8 mouse cellular contexts compared by ENCODE assay signal in the genomic region with DNA sequence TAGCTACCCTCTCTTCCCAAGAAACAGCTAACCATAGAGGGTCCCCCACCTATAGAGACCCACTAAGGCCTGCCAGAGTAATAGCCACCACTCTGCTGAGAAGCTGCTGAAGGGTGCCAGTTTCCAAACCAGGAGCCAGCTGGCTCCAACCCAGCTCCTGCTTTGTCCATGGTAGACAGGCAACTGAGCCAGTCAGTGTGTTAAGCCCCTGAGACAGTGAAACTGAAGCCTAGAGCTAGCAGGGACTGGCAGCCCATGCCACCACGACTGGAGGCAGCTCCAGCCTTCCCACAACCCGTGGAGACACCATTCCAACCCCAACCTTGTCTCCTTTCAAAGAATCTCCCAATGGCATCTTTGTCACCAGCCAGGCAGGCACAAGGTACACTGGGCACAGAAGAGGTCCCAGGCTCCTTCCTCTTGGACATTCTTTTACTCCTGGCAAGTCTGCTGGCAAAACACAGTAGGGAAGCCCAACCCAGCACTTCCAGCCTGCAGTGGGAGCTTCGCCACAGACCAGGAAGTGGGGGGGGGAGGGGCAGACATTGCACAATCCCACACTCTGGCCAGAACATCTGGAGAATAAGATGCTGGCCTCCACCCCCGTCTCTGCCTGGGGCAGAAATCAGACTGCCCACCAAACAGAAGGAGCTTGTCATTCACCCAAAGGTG. TPM values are rescaled to one million over a fixed set of nuclear protein-coding genes. Genes with fewer than 3 reads are reported as not detected.
DNase-seq lines count a peak whose midpoint lies in the region; ATAC-seq and TF ChIP-seq lines count a peak whose summit lies in the region.

No protein-coding gene starts in this region.

- ATAC-seq in hindbrain, embryonic 11.5 days (ENCODE audit: low FRiP score), result no peak
- 0 out of 2 replicates have a peak, but pooled peaks have one; percentile 23 for ATAC-seq in limb, embryonic 14.5 days (ENCODE audit: low FRiP score, low read depth)
- no peak for ATAC-seq in midbrain, embryonic 15.5 days (replicated peaks)

- TF ChIP-seq CTCF in MEL (IDR thresholded peaks at IDR 0.05 in 2 of 3, conservative IDR thresholded peaks at IDR 0.05 in 1 of 3; ENCODE audit: control insufficient read depth in 1 of 3, insufficient read depth in 1 of 3, low read depth in 2 of 3, low read length in 3 of 3, poor library complexity in 1 of 3, severe bottlenecking in 1 of 3), result no peak

- peaks cover 0 to 13% of the 10 kb centered on the region in 2 experiments; a peak in 2 of 4 replicates for H3K36me3 ChIP-seq in MEL (ENCODE audit: control insufficient read depth in 1 of 2, insufficient read depth in 2 of 2, low read length in 2 of 2)
- H3K36me3 ChIP-seq in hindbrain, embryonic 11.5 days (ENCODE audit: control insufficient read depth, insufficient read depth, low read length), result no peaks in the 10 kb centered on the region
- peaks cover 9% of the 10 kb centered on the region for H3K36me3 ChIP-seq in limb, embryonic 14.5 days (ENCODE audit: control insufficient read depth, insufficient read depth, low read length)
- no peaks in the 10 kb centered on the region for H3K36me3 ChIP-seq in midbrain, embryonic 15.5 days (replicated peaks)

- H3K4me1 ChIP-seq in MEL (ENCODE audit: control insufficient read depth in 1 of 2, insufficient read depth in 2 of 2, low read length in 2 of 2), result peaks cover 9 to 29% of the 10 kb centered on the region in 2 experiments
- H3K4me1 ChIP-seq in hindbrain, embryonic 11.5 days (replicated peaks; ENCODE audit: control insufficient read depth, insufficient read depth, low read length), result peaks cover 6% of the 10 kb centered on the region; the same call in 1 of the 2 replicates
- H3K4me1 ChIP-seq in limb, embryonic 14.5 days (ENCODE audit: control insufficient read depth, insufficient read depth, low read length), result peaks cover 53% of the 10 kb centered on the region
- H3K4me1 ChIP-seq in midbrain, embryonic 15.5 days, result peaks cover 40% of the 10 kb centered on the region

- TF ChIP-seq POLR2A in MEL (IDR thresholded peaks at IDR 0.05; ENCODE audit: control insufficient read depth in 1 of 2, insufficient read depth in 1 of 2, low read depth in 1 of 2, low read length in 2 of 2, poor library complexity in 1 of 2), result no peak
- no peak for TF ChIP-seq POLR2A in limb, embryonic 14.5 days (IDR thresholded peaks at IDR 0.05; ENCODE audit: borderline replicate concordance, extremely low read depth, insufficient read depth, insufficient read length)

- H3K4me2 ChIP-seq in hindbrain, embryonic 11.5 days (replicated peaks; ENCODE audit: low read depth, low read length), result no peak overlapping the region
- no peak overlapping the region for H3K4me2 ChIP-seq in limb, embryonic 14.5 days (replicated peaks; ENCODE audit: low read depth, low read length, severe bottlenecking)
- no peak overlapping the region for H3K4me2 ChIP-seq in midbrain, embryonic 15.5 days

- peak overlapping the region; percentile 55 for H3K9ac ChIP-seq in MEL (ENCODE audit: control insufficient read depth, low read depth, low read length, poor library complexity, severe bottlenecking)
- H3K9ac ChIP-seq in hindbrain, embryonic 11.5 days (ENCODE audit: low read depth, low read length), result no peak overlapping the region
- no peak overlapping the region for H3K9ac ChIP-seq in limb, embryonic 14.5 days (ENCODE audit: low read depth, low read length, severe bottlenecking)
- H3K9ac ChIP-seq in midbrain, embryonic 15.5 days, result no peak overlapping the region

- H3K79me2 ChIP-seq in MEL (ENCODE audit: control insufficient read depth, insufficient read depth, low read length, poor library complexity), result peaks cover 11% of the 10 kb centered on the region

- TF ChIP-seq EP300 in MEL (IDR thresholded peaks at IDR 0.05; ENCODE audit: low read depth in 1 of 2, low read length in 2 of 2), result no peak

- TF ChIP-seq RAD21 in MEL (IDR thresholded peaks at IDR 0.05; ENCODE audit: low read depth, low read length), result no peak

- no peaks in the 10 kb centered on the region for H3K9me3 ChIP-seq in MEL (replicated peaks; ENCODE audit: insufficient read depth, low read length)
- H3K9me3 ChIP-seq in hindbrain, embryonic 11.5 days (ENCODE audit: control insufficient read depth, low read length), result no peaks in the 10 kb centered on the region
- H3K9me3 ChIP-seq in limb, embryonic 14.5 days (ENCODE audit: control insufficient read depth, low read length), result no peaks in the 10 kb centered on the region
- no peaks in the 10 kb centered on the region for H3K9me3 ChIP-seq in midbrain, embryonic 15.5 days

- H3K27ac ChIP-seq in MEL (ENCODE audit: control insufficient read depth, low read depth, low read length), result no peak overlapping the region
- H3K27ac ChIP-seq in hindbrain, embryonic 11.5 days (ENCODE audit: low read depth, low read length), result peak overlapping the region; percentile 30; the same call in 1 of the 2 replicates
- H3K27ac ChIP-seq in limb, embryonic 14.5 days (replicated peaks; ENCODE audit: low read depth, low read length), result peak overlapping the region; percentile 88
- H3K27ac ChIP-seq in midbrain, embryonic 15.5 days, result peak overlapping the region; percentile 53

- no peak for DNase-seq in MEL (ENCODE audit: low read depth, low spot score)
- DNase-seq in adrenal gland, postnatal 25 days, result peak; percentile 68
- DNase-seq in gastrocnemius, adult 18-20 months (ENCODE audit: low spot score), result peak; percentile 90
- peak; percentile 33 for DNase-seq in hindbrain, embryonic 11.5 days (ENCODE audit: low spot score)
- DNase-seq in limb, embryonic 14.5 days (ENCODE audit: low spot score), result peak; percentile 74
- DNase-seq in frontal cortex, postnatal 36 days (ENCODE audit: low spot score in 2 of 2), result no peak
- no peak for DNase-seq in frontal cortex, postnatal 25 days (ENCODE audit: low spot score in 2 of 2)

- no peak overlapping the region for H3K4me3 ChIP-seq in MEL (ENCODE audit: control insufficient read depth in 1 of 2, insufficient read depth in 1 of 2, low read depth in 2 of 2, low read length in 2 of 2)
- no peak overlapping the region for H3K4me3 ChIP-seq in hindbrain, embryonic 11.5 days (ENCODE audit: low read depth, low read length)
- H3K4me3 ChIP-seq in limb, embryonic 14.5 days (replicated peaks; ENCODE audit: low read length), result no peak overlapping the region
- no peak overlapping the region for H3K4me3 ChIP-seq in midbrain, embryonic 15.5 days

- peaks cover 10 to 14% of the 10 kb centered on the region in 2 experiments for H3K27me3 ChIP-seq in MEL (ENCODE audit: control insufficient read depth in 1 of 2, insufficient read depth in 2 of 2, low read length in 2 of 2)
- H3K27me3 ChIP-seq in hindbrain, embryonic 11.5 days (ENCODE audit: control insufficient read depth, insufficient read depth, low read length), result peaks cover 4% of the 10 kb centered on the region; the same call in 1 of the 2 replicates
- H3K27me3 ChIP-seq in limb, embryonic 14.5 days (ENCODE audit: control insufficient read depth, insufficient read depth, low read length), result no peaks in the 10 kb centered on the region
- peaks cover 39% of the 10 kb centered on the region for H3K27me3 ChIP-seq in midbrain, embryonic 15.5 days (replicated peaks)

- WGBS in hindbrain, embryonic 11.5 days, result 39% methylated on average over 4 of the region's 4 CpGs
- 11% methylated on average over 4 of the region's 4 CpGs for WGBS in limb, embryonic 14.5 days
- WGBS in midbrain, embryonic 15.5 days, result 31% methylated on average over 4 of the region's 4 CpGs

RNA-seq across cellular contexts. Expression of a gene that starts 1.7 kb away (rescaled TPM):
- total RNA-seq in MEL (2012; rRNA removed), result 41.2 and 43.2 TPM in 2 replicates
- polyA plus RNA-seq in MEL (2012; ENCODE audit: insufficient read depth in 1 of 2, insufficient read length in 2 of 2, low read depth in 1 of 2, low replicate concordance in 2 of 2, missing spikeins in 1 of 2), result 10 to 100 TPM in 1 of 2 experiments, not detected in 1; 42.0 TPM
- 18.5 and 22.9 TPM in 2 replicates for total RNA-seq in adrenal gland, postnatal 25 days (2021)
- total RNA-seq in gastrocnemius, adult 18-20 months (2021), result 1 to 10 TPM; 4.1 to 4.4 TPM
- 28.6 and 29.0 TPM in 2 replicates for polyA plus RNA-seq in hindbrain, embryonic 11.5 days (2014; fragmentation: Nextera tagmentation; extraction: Ambion mirVana)
- 27.1 and 27.9 TPM in 2 replicates for polyA plus RNA-seq in limb, embryonic 14.5 days (2012; rRNA removed)
- 40.1 and 43.9 TPM in 2 replicates for polyA plus RNA-seq in limb, embryonic 14.5 days (2014; fragmentation: Nextera tagmentation; extraction: Ambion mirVana)
- 41.2 and 44.1 TPM in 2 replicates for polyA plus RNA-seq in midbrain, embryonic 15.5 days (2015; fragmentation: Nextera tagmentation; extraction: Ambion mirVana)

RNA-seq across cellular contexts. Expression of a gene that starts 2.5 kb away (rescaled TPM):
- 2.4 and 2.9 TPM in 2 replicates for total RNA-seq in MEL (2012; rRNA removed)
- polyA plus RNA-seq in MEL (2012; ENCODE audit: insufficient read depth in 1 of 2, insufficient read length in 2 of 2, low read depth in 1 of 2, low replicate concordance in 2 of 2, missing spikeins in 1 of 2), result 10 to 100 TPM in 1 of 2 experiments, not detected in 1; 14.3 TPM
- 27.6 and 27.9 TPM in 2 replicates for total RNA-seq in adrenal gland, postnatal 25 days (2021)
- total RNA-seq in gastrocnemius, adult 18-20 months (2021), result 10 to 100 TPM; 17.8 to 17.9 TPM
- 19.1 and 21.0 TPM in 2 replicates for polyA plus RNA-seq in hindbrain, embryonic 11.5 days (2014; fragmentation: Nextera tagmentation; extraction: Ambion mirVana)
- polyA plus RNA-seq in limb, embryonic 14.5 days (2012; rRNA removed), result 136 and 234 TPM in 2 replicates
- 61.5 and 68.3 TPM in 2 replicates for polyA plus RNA-seq in limb, embryonic 14.5 days (2014; fragmentation: Nextera tagmentation; extraction: Ambion mirVana)
- polyA plus RNA-seq in midbrain, embryonic 15.5 days (2015; fragmentation: Nextera tagmentation; extraction: Ambion mirVana), result 21.3 and 23.8 TPM in 2 replicates

RNA-seq across cellular contexts. Expression of a gene that starts 19.4 kb away (rescaled TPM):
- total RNA-seq in MEL (2012; rRNA removed), result 148 and 158 TPM in 2 replicates
- polyA plus RNA-seq in MEL (2012; ENCODE audit: insufficient read depth in 1 of 2, insufficient read length in 2 of 2, low read depth in 1 of 2, low replicate concordance in 2 of 2, missing spikeins in 1 of 2), result 100 to 1,000 TPM in 1 of 2 experiments, not detected in 1; 130 TPM
- 11.3 and 15.4 TPM in 2 replicates for total RNA-seq in adrenal gland, postnatal 25 days (2021)
- 10 to 100 TPM in 1 of 2 experiments, 1 to 10 TPM in 1; 9.3 to 12.1 TPM for total RNA-seq in gastrocnemius, adult 18-20 months (2021)
- polyA plus RNA-seq in hindbrain, embryonic 11.5 days (2014; fragmentation: Nextera tagmentation; extraction: Ambion mirVana), result 82.5 and 84.2 TPM in 2 replicates
- 31.9 and 46.7 TPM in 2 replicates for polyA plus RNA-seq in limb, embryonic 14.5 days (2012; rRNA removed)
- polyA plus RNA-seq in limb, embryonic 14.5 days (2014; fragmentation: Nextera tagmentation; extraction: Ambion mirVana), result 52.1 and 54.5 TPM in 2 replicates
- polyA plus RNA-seq in midbrain, embryonic 15.5 days (2015; fragmentation: Nextera tagmentation; extraction: Ambion mirVana), result 40.4 and 48.3 TPM in 2 replicates

RNA-seq across cellular contexts. Expression of a gene that starts 24.5 kb away (rescaled TPM):
- 76.5 and 83.8 TPM in 2 replicates for total RNA-seq in MEL (2012; rRNA removed)
- polyA plus RNA-seq in MEL (2012; ENCODE audit: insufficient read depth in 1 of 2, insufficient read length in 2 of 2, low read depth in 1 of 2, low replicate concordance in 2 of 2, missing spikeins in 1 of 2), result 10 to 100 TPM in 1 of 2 experiments, not detected in 1; 56.9 TPM
- total RNA-seq in adrenal gland, postnatal 25 days (2021), result not detected in 2 replicates
- total RNA-seq in gastrocnemius, adult 18-20 months (2021), result not detected
- not detected in 2 replicates for polyA plus RNA-seq in hindbrain, embryonic 11.5 days (2014; fragmentation: Nextera tagmentation; extraction: Ambion mirVana)
- polyA plus RNA-seq in limb, embryonic 14.5 days (2012; rRNA removed), result 0.54 and 0.73 TPM in 2 replicates
- polyA plus RNA-seq in limb, embryonic 14.5 days (2014; fragmentation: Nextera tagmentation; extraction: Ambion mirVana), result 0.21 and 0.32 TPM in 2 replicates
- polyA plus RNA-seq in midbrain, embryonic 15.5 days (2015; fragmentation: Nextera tagmentation; extraction: Ambion mirVana), result not detected in 2 replicates

RNA-seq across cellular contexts. Expression of a gene that starts 42.9 kb away (rescaled TPM):
- total RNA-seq in MEL (2012; rRNA removed), result 12.5 and 14.1 TPM in 2 replicates
- 10 to 100 TPM in 1 of 2 experiments, not detected in 1; 18.4 TPM for polyA plus RNA-seq in MEL (2012; ENCODE audit: insufficient read depth in 1 of 2, insufficient read length in 2 of 2, low read depth in 1 of 2, low replicate concordance in 2 of 2, missing spikeins in 1 of 2)
- total RNA-seq in adrenal gland, postnatal 25 days (2021), result 79.0 and 83.9 TPM in 2 replicates
- total RNA-seq in gastrocnemius, adult 18-20 months (2021), result 10 to 100 TPM; 20.1 to 27.4 TPM
- polyA plus RNA-seq in hindbrain, embryonic 11.5 days (2014; fragmentation: Nextera tagmentation; extraction: Ambion mirVana), result 28.9 and 31.4 TPM in 2 replicates
- polyA plus RNA-seq in limb, embryonic 14.5 days (2012; rRNA removed), result 88.8 and 114 TPM in 2 replicates
- polyA plus RNA-seq in limb, embryonic 14.5 days (2014; fragmentation: Nextera tagmentation; extraction: Ambion mirVana), result 29.4 and 30.9 TPM in 2 replicates
- polyA plus RNA-seq in midbrain, embryonic 15.5 days (2015; fragmentation: Nextera tagmentation; extraction: Ambion mirVana), result 46.4 and 48.4 TPM in 2 replicates

Comparison
In these comparisons a context has a peak if more than half of its experiments do, and no peak if none do; other contexts are left out.
1. DNase-seq: peak in adrenal gland, postnatal 25 days (single experiment), gastrocnemius, adult 18-20 months (single experiment), hindbrain, embryonic 11.5 days (single experiment) and limb, embryonic 14.5 days (single experiment); none in MEL (single experiment), frontal cortex, postnatal 36 days (0 of 2) and frontal cortex, postnatal 25 days (0 of 2).